12 mouse cellular contexts compared by ENCODE assay signal in genomic region chr11:118685397-118685796, GRCm38 (mm10).
DNase-seq lines count a peak whose midpoint lies in the region; ATAC-seq and TF ChIP-seq lines count a peak whose summit lies in the region.
"Had no signal": no experiment of that assay in that cellular context is flagged by ENCODE, and none has a peak within 500 bp of the region (broad histone marks: within the 10 kb centered on the region; RNA-seq: fewer than 3 reads in every experiment).

No protein-coding gene starts in this region.

- no peak overlapping the region for H3K27ac ChIP-seq in kidney, embryonic 16.5 days (ENCODE audit: low read length)
- H3K27ac ChIP-seq in limb, embryonic 14.5 days (replicated peaks; ENCODE audit: low read depth, low read length): no peak overlapping the region
- H3K27ac ChIP-seq: embryonic facial prominence, embryonic 13.5 days; heart, embryonic 15.5 days; liver, embryonic 14.5 days had no signal

- no peaks in the 10 kb centered on the region for H3K4me1 ChIP-seq in kidney, embryonic 16.5 days (ENCODE audit: insufficient read depth, low read length)
- no peaks in the 10 kb centered on the region for H3K4me1 ChIP-seq in limb, embryonic 14.5 days (ENCODE audit: control insufficient read depth, insufficient read depth, low read length)
- H3K4me1 ChIP-seq: embryonic facial prominence, embryonic 13.5 days; heart, embryonic 15.5 days had no signal

- H3K27me3 ChIP-seq in kidney, embryonic 16.5 days (ENCODE audit: insufficient read depth, low read length): peaks cover 8% of the 10 kb centered on the region
- H3K27me3 ChIP-seq in limb, embryonic 14.5 days (ENCODE audit: control insufficient read depth, insufficient read depth, low read length): peaks cover 4% of the 10 kb centered on the region; the same call in 1 of the 2 replicates

- intact Hi-C loops in left cerebral cortex, postnatal 14 days (cut with DNase I): no loop called here

- H3K4me2 ChIP-seq in kidney, embryonic 16.5 days (replicated peaks; ENCODE audit: low read depth, low read length): no peak overlapping the region
- H3K4me2 ChIP-seq in limb, embryonic 14.5 days (replicated peaks; ENCODE audit: low read depth, low read length, severe bottlenecking): no peak overlapping the region
- H3K4me2 ChIP-seq: embryonic facial prominence, embryonic 13.5 days; heart, embryonic 15.5 days had no signal

- TF ChIP-seq CTCF in brain, embryonic 14.5 days (IDR thresholded peaks at IDR 0.05; ENCODE audit: borderline replicate concordance, extremely low read depth, insufficient read depth, insufficient read length): no peak

- WGBS in kidney, embryonic 16.5 days: under 1% methylated on average over 16 of the region's 16 CpGs
- 6% methylated on average over 16 of the region's 16 CpGs for WGBS in limb, embryonic 14.5 days

- DNase-seq in kidney, postnatal 10 days: peak; percentile 75
- DNase-seq in ES-CJ7 (ENCODE audit: low read depth, low spot score): peak; percentile 33
- DNase-seq in brain, embryonic 14.5 days (ENCODE audit: low read depth): peak; percentile 38
- peak; percentile 66 for DNase-seq in limb, embryonic 14.5 days (ENCODE audit: low spot score)
- no peak for DNase-seq in right cerebral cortex, adult 18-20 months
- DNase-seq in thymus, postnatal 25 days: no peak
- no peak for DNase-seq in left cerebral cortex, postnatal 14 days (ENCODE audit: low spot score in 2 of 2)
- DNase-seq: right cerebral cortex, postnatal 14 days had no signal

- ATAC-seq in kidney, embryonic 16.5 days (ENCODE audit: low FRiP score, low TSS enrichment): no peak
- ATAC-seq in limb, embryonic 14.5 days (ENCODE audit: low FRiP score, low read depth): no peak

- no peaks in the 10 kb centered on the region for H3K9me3 ChIP-seq in kidney, embryonic 16.5 days (ENCODE audit: low read length)
- H3K9me3 ChIP-seq in limb, embryonic 14.5 days (ENCODE audit: control insufficient read depth, low read length): no peaks in the 10 kb centered on the region
- H3K9me3 ChIP-seq: embryonic facial prominence, embryonic 13.5 days; heart, embryonic 15.5 days had no signal

- no peaks in the 10 kb centered on the region for H3K36me3 ChIP-seq in kidney, embryonic 16.5 days (ENCODE audit: insufficient read depth, low read length)
- no peaks in the 10 kb centered on the region for H3K36me3 ChIP-seq in limb, embryonic 14.5 days (ENCODE audit: control insufficient read depth, insufficient read depth, low read length)
- H3K36me3 ChIP-seq: embryonic facial prominence, embryonic 13.5 days; heart, embryonic 15.5 days had no signal

- H3K4me3 ChIP-seq in kidney, embryonic 16.5 days (ENCODE audit: low read length): no peak overlapping the region
- no peak overlapping the region for H3K4me3 ChIP-seq in limb, embryonic 14.5 days (replicated peaks; ENCODE audit: low read length)
- H3K4me3 ChIP-seq: embryonic facial prominence, embryonic 13.5 days; heart, embryonic 15.5 days had no signal

- H3K9ac ChIP-seq in kidney, embryonic 16.5 days (replicated peaks; ENCODE audit: low read length): no peak overlapping the region
- H3K9ac ChIP-seq in limb, embryonic 14.5 days (ENCODE audit: low read depth, low read length, severe bottlenecking): no peak overlapping the region
- H3K9ac ChIP-seq: embryonic facial prominence, embryonic 13.5 days; heart, embryonic 15.5 days; liver, embryonic 14.5 days had no signal

- TF ChIP-seq POLR2A in brain, embryonic 14.5 days (IDR thresholded peaks at IDR 0.05; ENCODE audit: borderline replicate concordance, extremely low read depth, insufficient read depth, insufficient read length, poor library complexity, severe bottlenecking): no peak
- no peak for TF ChIP-seq POLR2A in limb, embryonic 14.5 days (IDR thresholded peaks at IDR 0.05; ENCODE audit: borderline replicate concordance, extremely low read depth, insufficient read depth, insufficient read length)

Comparison
In these comparisons a context has a peak if more than half of its experiments do, and no peak if none do; other contexts are left out.
1. DNase-seq: peak in kidney, postnatal 10 days (single experiment), ES-CJ7 (single experiment), brain, embryonic 14.5 days (single experiment) and limb, embryonic 14.5 days (single experiment); none in right cerebral cortex, adult 18-20 months (single experiment), thymus, postnatal 25 days (single experiment) and left cerebral cortex, postnatal 14 days (0 of 2).